ENCODE assay signal across 16 mouse cellular contexts in genomic region chr15:83365697-83366096, GRCm38 (mm10). TPM values are rescaled to one million over a fixed set of nuclear protein-coding genes. Genes with fewer than 3 reads are reported as not detected.
DNase-seq lines count a peak whose midpoint lies in the region; ATAC-seq and TF ChIP-seq lines count a peak whose summit lies in the region.
"Had no signal": no experiment of that assay in that cellular context is flagged by ENCODE, and none has a peak within 500 bp of the region (broad histone marks: within the 10 kb centered on the region; RNA-seq: fewer than 3 reads in every experiment).

No protein-coding gene starts in this region.

- POLR2A ChIA-PET in Patski (lab: Charles Lee), result interaction anchor here (0.6 kb wide), 1 partner anchor 857 kb away, joined by 4 read pairs; no protein-coding TSS in a partner anchor

- in situ Hi-C loops in Patski (cut with MboI; ENCODE audit: low pct_unique_long_range_greater_than_20kb), result no loop called here

- H3K27me3 ChIP-seq in heart, postnatal 0 days (ENCODE audit: control insufficient read depth, insufficient read depth, low read length), result no peaks in the 10 kb centered on the region
- H3K27me3 ChIP-seq in lung, embryonic 15.5 days, result no peaks in the 10 kb centered on the region
- H3K27me3 ChIP-seq in Patski, result no peaks in the 10 kb centered on the region
- H3K27me3 ChIP-seq in stomach, embryonic 16.5 days (ENCODE audit: control insufficient read depth, insufficient read depth, low read length), result no peaks in the 10 kb centered on the region

- H3K4me1 ChIP-seq in heart, postnatal 0 days (ENCODE audit: control insufficient read depth, insufficient read depth), result 0 out of 2 replicates have a peak, but pooled peaks cover 3% of the 10 kb centered on the region
- H3K4me1 ChIP-seq in lung, embryonic 15.5 days, result peaks cover 16% of the 10 kb centered on the region; the same call in 1 of the 2 replicates
- no peaks in the 10 kb centered on the region for H3K4me1 ChIP-seq in stomach, embryonic 16.5 days (ENCODE audit: control insufficient read depth, insufficient read depth, low read length)

- no peak overlapping the region for H3K9ac ChIP-seq in heart, postnatal 0 days (replicated peaks; ENCODE audit: low read depth, low read length)
- H3K9ac ChIP-seq in lung, embryonic 15.5 days, result no peak overlapping the region
- no peak overlapping the region for H3K9ac ChIP-seq in stomach, embryonic 16.5 days (ENCODE audit: low read length)
- H3K9ac ChIP-seq: forebrain, postnatal 0 days had no signal

- H3K4me3 ChIP-seq in heart, postnatal 0 days (ENCODE audit: low read depth, low read length), result no peak overlapping the region
- no peak overlapping the region for H3K4me3 ChIP-seq in lung, embryonic 15.5 days
- no peak overlapping the region for H3K4me3 ChIP-seq in stomach, embryonic 16.5 days (replicated peaks; ENCODE audit: low read length)

- TF ChIP-seq CTCF in heart, postnatal 0 days (IDR thresholded peaks at IDR 0.05; ENCODE audit: low read depth), result 0 out of 2 replicates have a peak, but pooled peaks have one; percentile 11
- peak; percentile 45 for TF ChIP-seq CTCF in Patski (IDR thresholded peaks at IDR 0.05)

- CTCF ChIA-PET in Patski (lab: Charles Lee), result interaction anchor here (1.6 kb wide), 1 partner anchor 13 kb away, joined by 6 read pairs; no protein-coding TSS in a partner anchor

- no peaks in the 10 kb centered on the region for H3K9me3 ChIP-seq in heart, postnatal 0 days (replicated peaks; ENCODE audit: control insufficient read depth, low read length)
- H3K9me3 ChIP-seq in lung, embryonic 15.5 days, result no peaks in the 10 kb centered on the region
- no peaks in the 10 kb centered on the region for H3K9me3 ChIP-seq in stomach, embryonic 16.5 days (replicated peaks; ENCODE audit: control insufficient read depth, low read length)

- DNase-seq in heart, postnatal 0 days (ENCODE audit: low spot score), result no peak
- DNase-seq in heart, adult 8-10 months (ENCODE audit: low spot score), result no peak
- DNase-seq in lung, postnatal 14 days, result no peak
- DNase-seq in Patski (ENCODE audit: low read depth, low spot score), result no peak
- DNase-seq in left cerebral cortex, postnatal 25 days (ENCODE audit: low spot score in 2 of 2), result no peak
- DNase-seq: cerebellum, adult 2 months; forebrain, postnatal 0 days; gastrocnemius, postnatal 10 days; kidney, adult 18-20 months; midbrain, embryonic 14.5 days; right cerebral cortex, postnatal 25 days; thymus, postnatal 25 days had no signal

- TF ChIP-seq EP300 in heart, postnatal 0 days (IDR thresholded peaks at IDR 0.05; ENCODE audit: low read depth), result no peak

- H3K4me2 ChIP-seq in heart, postnatal 0 days (ENCODE audit: low read depth, low read length), result no peak overlapping the region
- peak overlapping the region; percentile 78; the same call in 1 of the 2 replicates for H3K4me2 ChIP-seq in lung, embryonic 15.5 days
- H3K4me2 ChIP-seq in stomach, embryonic 16.5 days (ENCODE audit: low read depth, low read length), result peak overlapping the region; percentile 90; the same call in 1 of the 2 replicates
- H3K4me2 ChIP-seq: heart, embryonic 11.5 days had no signal

- H3K36me3 ChIP-seq in heart, postnatal 0 days (replicated peaks; ENCODE audit: control insufficient read depth, insufficient read depth, low read length), result no peaks in the 10 kb centered on the region
- H3K36me3 ChIP-seq in lung, embryonic 15.5 days, result no peaks in the 10 kb centered on the region
- H3K36me3 ChIP-seq in stomach, embryonic 16.5 days (ENCODE audit: control insufficient read depth, insufficient read depth, low read length), result no peaks in the 10 kb centered on the region

- no peak for ATAC-seq in heart, postnatal 0 days (ENCODE audit: insufficient read depth, low read depth)
- ATAC-seq in lung, embryonic 15.5 days (ENCODE audit: borderline replicate concordance, extremely low read depth, low FRiP score, low TSS enrichment), result no peak
- ATAC-seq in Patski, result no peak
- ATAC-seq in stomach, embryonic 16.5 days (ENCODE audit: insufficient read depth, low FRiP score), result no peak
- ATAC-seq: forebrain, postnatal 0 days had no signal

- intact Hi-C loops in left cerebral cortex, postnatal 25 days (cut with DNase I), result no loop called here

- no peak overlapping the region for H3K27ac ChIP-seq in heart, postnatal 0 days (ENCODE audit: low read depth)
- no peak overlapping the region for H3K27ac ChIP-seq in lung, embryonic 15.5 days
- H3K27ac ChIP-seq in stomach, embryonic 16.5 days (ENCODE audit: low read length), result no peak overlapping the region
- H3K27ac ChIP-seq: macrophage had no signal

RNA-seq across cellular contexts. Expression of gene Arfgap3, which starts 15.7 kb away (rescaled TPM):
- 86.9 and 112 TPM in 2 replicates for total RNA-seq in heart, postnatal 0 days (2014; rRNA removed; ENCODE audit: low replicate concordance)
- polyA plus RNA-seq in heart, postnatal 0 days (2015; fragmentation: Nextera tagmentation; extraction: Ambion mirVana), result 22.4 and 25.4 TPM in 2 replicates
- 10 to 100 TPM; 10.2 to 11.8 (median 11.1) TPM for total RNA-seq in heart, adult 8-10 months (2022)
- 38.3 and 43.9 TPM in 2 replicates for polyA plus RNA-seq in lung, embryonic 15.5 days (2015; fragmentation: Nextera tagmentation; extraction: Ambion mirVana)
- polyA plus RNA-seq in Patski (2021), result 43.5 TPM
- 79.9 and 80.6 TPM in 2 replicates for polyA plus RNA-seq in stomach, embryonic 16.5 days (2015; fragmentation: Nextera tagmentation; extraction: Ambion mirVana)
- 10 to 100 TPM; 17.3 to 24.4 TPM for total RNA-seq in left cerebral cortex, postnatal 25 days (2021)
